Mouse (Mus musculus) midbrain, embryonic 10.5 days (tissue): ENCODE results near the gene Dnm3. TPM values are rescaled to one million over a fixed set of nuclear protein-coding genes. Genes with fewer than 3 reads are reported as not detected.

ENCODE experiments used
- DNase-seq: peaks from one replicate; pipeline ENCODE4 v3.0.0-alpha.2; 2017; ENCODE audit warnings: low spot score
- H3K27ac ChIP-seq: fragments of 300-500 bp; sonication (generic); replicated peaks from 2 replicates; pipeline ENCODE4 v1.5.1; 2016; ENCODE audit warnings: mild to moderate bottlenecking
- H3K27me3 ChIP-seq: fragments of 300-500 bp; sonication (generic); 2 replicates; pipeline ENCODE4 v1.6.1; 2016; ENCODE audit warnings: low read depth, mild to moderate bottlenecking; ENCODE audit not compliant: poor library complexity, severe bottlenecking
- H3K36me3 ChIP-seq: fragments of 300-500 bp; sonication (generic); 2 replicates; pipeline ENCODE4 v1.6.1; 2016; ENCODE audit warnings: mild to moderate bottlenecking, moderate library complexity
- H3K4me1 ChIP-seq: fragments of 300-500 bp; sonication (generic); 2 replicates; pipeline ENCODE4 v1.6.1; 2016
- H3K4me3 ChIP-seq: fragments of 300-500 bp; sonication (generic); 2 replicates; pipeline ENCODE4 v1.5.1; 2016; ENCODE audit warnings: mild to moderate bottlenecking, moderate library complexity
- H3K9me3 ChIP-seq: fragments of 300-500 bp; sonication (generic); replicated peaks from 2 replicates; pipeline ENCODE4 v1.6.1; 2016; ENCODE audit warnings: mild to moderate bottlenecking
- WGBS: fragments of 180-500 bp; shearing (Covaris S2); methylation state at CpG from one replicate; pipeline ENCODE4 v1.1.7; 2016; 5-methylcytosine and 5-hydroxymethylcytosine counted together
- polyA plus RNA-seq: library from polyadenylated mRNA; unstranded; fragments of >200 nt; fragmentation: Nextera tagmentation; extraction: Ambion mirVana; gene quantifications from 2 replicates; pipeline ENCODE4 v1.2.1, GENCODE M21; 2016

The Dnm3 gene
- polyA plus RNA-seq, 1 experiment from 2014 or later = 2.3 TPM

DNA sequence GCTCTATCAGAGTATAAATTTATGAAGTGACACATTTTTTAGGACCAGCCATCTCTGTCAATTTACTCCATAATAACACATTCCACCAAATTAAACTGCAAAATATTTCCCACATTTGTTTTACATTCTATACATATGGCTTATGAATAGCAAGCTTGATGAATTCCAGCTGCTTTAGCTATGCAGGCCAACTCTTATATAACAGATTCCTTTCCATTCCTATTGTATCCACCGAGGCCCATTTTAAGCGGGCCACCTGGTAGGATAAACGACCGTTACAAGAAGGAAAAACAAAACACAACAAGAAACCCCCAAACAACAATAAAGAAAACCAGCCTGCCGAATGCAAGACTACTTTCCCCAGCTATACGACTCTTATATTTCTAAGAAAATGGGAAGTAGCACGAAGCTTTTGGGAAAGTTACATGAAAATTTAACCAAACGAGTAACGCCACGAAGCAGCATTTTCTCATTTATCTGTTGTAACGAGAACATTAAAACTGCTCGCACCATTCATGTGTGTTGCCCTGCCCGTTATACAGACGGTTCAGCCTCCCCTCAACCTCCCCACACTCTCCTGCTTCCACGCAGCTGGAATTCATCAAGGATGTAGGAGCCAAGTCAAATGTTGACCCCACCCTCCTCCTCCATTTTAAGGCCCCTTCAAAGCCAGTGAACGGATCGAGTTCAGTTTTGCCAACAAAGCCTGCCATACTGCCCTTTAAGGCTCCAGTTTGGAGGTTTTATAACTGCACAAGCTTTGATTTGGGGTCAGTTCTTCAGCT, 403.0 kb downstream of the Dnm3 start:
- no peaks in the 10 kb centered on the region for H3K27me3 ChIP-seq
- DNase-seq = no peak
- WGBS = 78% methylated on average over 17 of the region's 17 CpGs
- H3K9me3 ChIP-seq = no peaks in the 10 kb centered on the region
- H3K36me3 ChIP-seq = no peaks in the 10 kb centered on the region
- peaks cover 6% of the 10 kb centered on the region; the same call in 1 of the 2 replicates for H3K4me1 ChIP-seq
- peak overlapping the region; percentile 23; the same call in 1 of the 2 replicates for H3K27ac ChIP-seq
- H3K4me3 ChIP-seq = no peak overlapping the region

DNA sequence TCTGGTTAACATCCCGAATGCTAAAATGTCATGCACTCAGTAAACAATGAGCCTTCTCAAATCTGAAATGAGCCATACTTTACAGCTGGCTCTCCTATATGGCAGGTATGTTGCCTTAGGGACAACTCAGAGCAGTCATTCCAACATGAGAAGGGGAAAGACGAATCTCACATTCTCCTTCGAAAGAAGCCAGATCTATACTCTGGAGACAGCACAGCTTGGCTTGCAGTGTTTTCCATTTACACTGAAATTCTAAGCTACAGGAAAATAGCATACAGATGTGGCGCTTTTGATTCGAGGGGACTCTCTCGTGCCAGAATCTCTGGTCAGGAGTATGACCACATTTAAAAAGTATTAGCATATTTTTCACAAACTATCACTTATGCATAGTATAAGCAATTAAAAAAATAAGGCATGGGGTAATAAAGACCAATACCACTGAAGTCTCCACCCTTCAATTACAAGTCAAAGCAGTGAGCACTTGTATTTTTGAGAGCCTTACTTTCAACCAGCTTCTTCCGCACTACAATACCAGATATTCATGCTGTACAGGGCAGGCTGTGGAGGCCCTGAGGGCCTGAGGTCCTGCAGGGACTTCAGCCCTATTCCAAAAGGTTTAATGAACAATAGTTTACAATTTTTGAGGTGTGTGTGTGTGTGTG, 404.8 kb downstream of the Dnm3 start:
- Histone ChIP-seq H3K9me3 (no peaks in the 10 kb centered on the region), H3K4me1 (peaks cover 6% of the 10 kb centered on the region; the same call in 1 of the 2 replicates), H3K4me3 (no peak overlapping the region), H3K36me3 (no peaks in the 10 kb centered on the region), H3K27me3 (no peaks in the 10 kb centered on the region), H3K27ac (no peak overlapping the region)
- DNase-seq = no peak
- 87% methylated on average over 7 of the region's 7 CpGs for WGBS

DNA sequence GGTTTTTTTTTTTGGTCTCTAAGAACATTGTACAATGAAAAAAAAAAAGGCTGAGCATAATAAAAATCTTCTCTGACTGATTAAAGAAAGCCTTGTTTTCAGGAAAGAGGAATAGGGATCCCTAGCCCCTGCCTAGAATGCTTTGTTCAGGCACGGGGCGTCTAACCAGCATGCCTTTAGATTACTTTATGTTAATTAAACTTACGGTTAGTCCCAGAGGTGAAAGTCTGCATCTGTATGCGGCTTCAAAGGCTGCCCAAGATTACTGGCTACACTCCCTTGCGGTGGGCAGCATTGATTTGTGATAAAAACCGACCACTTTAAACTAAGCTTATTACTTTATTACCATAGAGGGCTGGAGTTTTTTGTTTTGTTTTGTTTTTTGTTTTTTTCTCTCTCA, 424.2 kb downstream of the Dnm3 start:
- H3K36me3 ChIP-seq = no peaks in the 10 kb centered on the region
- H3K4me1 ChIP-seq = peaks cover 25% of the 10 kb centered on the region
- no peak for DNase-seq
- no peaks in the 10 kb centered on the region for H3K27me3 ChIP-seq
- peak overlapping the region; percentile 63; the same call in 1 of the 2 replicates for H3K27ac ChIP-seq
- H3K9me3 ChIP-seq = no peaks in the 10 kb centered on the region
- 17% methylated on average over 6 of the region's 6 CpGs for WGBS
- H3K4me3 ChIP-seq = no peak overlapping the region

DNA sequence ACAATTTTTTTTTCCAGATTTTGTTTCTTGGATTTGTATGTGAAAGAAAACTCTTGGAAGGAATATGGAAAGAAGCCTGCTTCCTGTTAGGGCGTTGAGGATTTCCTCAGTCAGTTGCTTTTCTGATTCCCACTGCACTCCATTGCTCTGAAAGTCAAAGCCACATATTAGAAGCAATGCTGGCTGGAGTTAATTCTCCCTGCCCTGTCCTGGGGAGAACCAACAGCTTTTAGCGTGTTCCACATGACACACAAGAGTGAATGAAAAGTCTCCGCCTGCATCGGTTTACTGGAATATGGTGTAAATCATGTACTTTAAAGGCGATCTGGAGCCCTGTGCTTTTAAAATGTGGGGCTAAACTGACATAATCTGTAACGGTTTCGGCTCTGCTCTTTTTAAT, 424.6 kb downstream of the Dnm3 start:
- H3K9me3 ChIP-seq = no peaks in the 10 kb centered on the region
- no peaks in the 10 kb centered on the region for H3K36me3 ChIP-seq
- 58% methylated on average over 7 of the region's 7 CpGs for WGBS
- no peak for DNase-seq
- H3K4me3 ChIP-seq = no peak overlapping the region
- H3K27ac ChIP-seq = peak overlapping the region; percentile 63; the same call in 1 of the 2 replicates
- H3K27me3 ChIP-seq = no peaks in the 10 kb centered on the region
- H3K4me1 ChIP-seq = peaks cover 23% of the 10 kb centered on the region

DNA sequence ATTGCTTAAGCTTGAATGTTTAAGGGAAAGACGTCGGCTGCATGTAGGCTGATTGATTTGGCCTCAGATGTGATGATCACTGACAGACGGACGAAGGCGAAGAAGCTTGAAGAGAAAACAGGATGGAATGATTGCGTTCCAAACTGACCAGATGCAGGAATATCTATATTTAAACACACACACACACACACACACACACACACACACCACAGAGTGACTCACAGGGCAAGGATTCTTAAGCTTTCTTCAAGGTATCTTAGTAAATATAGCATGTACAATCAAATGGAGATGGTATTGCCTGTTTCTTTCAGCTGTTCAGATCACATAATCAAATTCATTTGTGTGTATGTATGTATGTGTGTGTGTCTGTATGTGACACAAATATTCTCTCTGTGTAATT, 425.1 kb downstream of the Dnm3 start:
- no peak for DNase-seq
- 73% methylated on average over 6 of the region's 6 CpGs for WGBS
- Histone ChIP-seq H3K4me1 (peaks cover 23% of the 10 kb centered on the region), H3K27me3 (no peaks in the 10 kb centered on the region), H3K27ac (no peak overlapping the region), H3K4me3 (no peak overlapping the region), H3K9me3 (no peaks in the 10 kb centered on the region), H3K36me3 (no peaks in the 10 kb centered on the region)

DNA sequence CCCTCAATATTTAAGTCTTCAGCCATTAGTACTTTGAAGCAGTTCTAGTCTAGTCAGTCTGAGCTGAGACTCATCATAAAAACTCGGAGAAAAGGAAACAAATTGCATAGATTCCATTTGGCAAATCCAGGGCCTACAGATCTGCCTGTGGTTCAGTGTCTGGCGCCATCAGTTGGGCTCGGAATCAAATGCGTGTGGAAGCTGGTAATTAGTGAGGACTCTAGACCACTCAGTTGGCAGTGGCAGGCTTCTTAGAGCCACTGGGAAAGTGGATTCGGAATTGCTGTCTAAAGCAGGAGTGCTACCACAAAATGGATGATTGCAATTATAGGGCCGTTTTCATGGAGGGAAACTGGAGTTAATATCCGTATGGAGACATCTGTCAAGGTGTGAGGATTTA, 425.7 kb downstream of the Dnm3 start:
- peaks cover 23% of the 10 kb centered on the region for H3K4me1 ChIP-seq
- H3K4me3 ChIP-seq = no peak overlapping the region
- no peak for DNase-seq
- no peaks in the 10 kb centered on the region for H3K9me3 ChIP-seq
- no peaks in the 10 kb centered on the region for H3K36me3 ChIP-seq
- H3K27me3 ChIP-seq = no peaks in the 10 kb centered on the region
- no peak overlapping the region for H3K27ac ChIP-seq
- 79% methylated on average over 7 of the region's 7 CpGs for WGBS

DNA sequence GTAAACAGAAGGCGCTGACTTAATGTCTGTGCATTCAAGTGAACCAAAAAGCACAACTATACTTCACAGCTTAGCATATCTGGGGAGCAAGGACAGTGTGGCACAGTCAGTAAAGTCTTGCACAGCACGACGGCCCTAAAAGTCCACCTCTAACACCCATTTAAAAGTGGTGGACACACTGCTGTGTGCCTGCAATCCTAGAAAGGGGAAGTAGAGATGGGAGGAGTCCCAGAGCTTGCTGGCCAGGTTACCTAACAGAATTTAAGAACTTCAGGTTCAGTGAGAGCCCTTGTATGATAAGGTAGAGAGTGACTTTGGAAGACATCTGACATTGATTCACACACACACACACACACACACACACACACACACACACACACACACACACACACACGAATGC, 426.1 kb downstream of the Dnm3 start:
- no peak overlapping the region for H3K4me3 ChIP-seq
- no peak overlapping the region for H3K27ac ChIP-seq
- no peaks in the 10 kb centered on the region for H3K36me3 ChIP-seq
- H3K4me1 ChIP-seq = peaks cover 23% of the 10 kb centered on the region
- no peaks in the 10 kb centered on the region for H3K9me3 ChIP-seq
- 94% methylated on average over 4 of the region's 4 CpGs for WGBS
- no peak for DNase-seq
- no peaks in the 10 kb centered on the region for H3K27me3 ChIP-seq

DNA sequence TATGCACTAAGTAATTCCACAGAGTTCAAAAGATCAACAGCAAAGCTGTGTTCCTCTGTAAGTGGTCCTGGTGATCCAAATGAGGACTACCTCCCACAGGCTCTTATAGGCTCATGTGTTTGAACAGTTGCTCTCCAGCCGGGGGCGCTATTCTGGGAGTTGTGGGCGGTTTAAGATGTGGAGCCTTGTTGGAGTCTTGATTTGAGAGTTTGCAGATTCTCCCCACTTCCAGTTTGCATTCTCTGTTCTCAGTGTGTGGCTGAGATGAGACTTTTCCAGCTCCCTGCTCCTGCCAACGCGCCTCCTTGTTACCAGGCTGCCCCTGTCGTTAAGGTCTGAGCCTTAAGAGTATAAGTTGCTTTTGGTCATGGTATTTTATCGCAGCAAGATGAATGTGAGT, 430.2 kb downstream of the Dnm3 start:
- Histone ChIP-seq H3K4me3 (no peak overlapping the region), H3K9me3 (no peaks in the 10 kb centered on the region), H3K36me3 (no peaks in the 10 kb centered on the region), H3K27me3 (no peaks in the 10 kb centered on the region), H3K4me1 (peaks cover 10% of the 10 kb centered on the region; the same call in 1 of the 2 replicates), H3K27ac (no peak overlapping the region)
- 86% methylated on average over 7 of the region's 7 CpGs for WGBS
- DNase-seq = no peak

DNA sequence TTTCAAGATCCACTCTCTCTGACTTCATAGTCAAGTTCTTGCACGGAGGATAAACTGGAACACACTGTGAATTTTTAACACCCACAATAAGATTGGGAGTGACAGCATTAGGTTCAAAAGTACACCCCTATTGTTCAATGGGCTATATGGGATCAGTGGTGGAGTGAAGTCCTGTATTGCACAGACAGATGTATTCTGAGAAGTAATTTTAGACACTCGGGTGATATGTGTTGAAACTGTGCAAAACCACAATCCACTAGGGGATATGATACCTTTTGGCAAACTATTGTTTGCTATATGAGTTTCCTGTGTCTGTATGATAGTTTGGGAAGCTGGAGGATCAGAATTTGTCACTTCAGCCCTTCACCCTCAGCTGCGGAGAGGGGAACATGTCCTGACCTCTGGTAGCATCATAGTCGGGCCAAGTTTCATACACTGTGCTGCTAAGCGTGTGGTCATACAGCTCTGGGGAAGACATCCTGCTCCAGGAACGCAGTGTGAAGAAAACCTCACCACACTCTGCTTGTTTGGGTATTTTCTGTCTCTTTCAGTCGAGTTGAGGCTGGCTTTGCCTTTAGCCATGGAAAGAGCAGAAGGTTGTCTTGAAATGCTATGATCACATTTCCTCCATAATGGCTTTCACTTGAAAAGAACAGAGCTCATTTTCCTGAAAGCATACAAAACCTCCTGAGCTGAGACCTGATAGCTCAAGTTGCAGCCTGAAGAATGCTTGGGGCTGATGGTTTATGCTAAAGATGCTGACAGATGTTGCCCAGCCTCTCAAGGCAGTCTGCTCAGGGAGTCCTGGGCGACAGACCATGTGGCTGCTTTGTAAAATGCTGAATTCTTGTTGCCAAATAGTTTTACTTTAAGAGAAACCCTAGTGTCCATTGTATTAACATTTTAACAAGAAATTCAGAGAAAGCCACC, 433.8 kb downstream of the Dnm3 start:
- no peak for DNase-seq
- Histone ChIP-seq H3K27ac (no peak overlapping the region), H3K9me3 (no peaks in the 10 kb centered on the region), H3K4me1 (0 out of 2 replicates have a peak, but pooled peaks cover 4% of the 10 kb centered on the region), H3K4me3 (no peak overlapping the region), H3K27me3 (no peaks in the 10 kb centered on the region), H3K36me3 (no peaks in the 10 kb centered on the region)
- WGBS = 82% methylated on average over 8 of the region's 8 CpGs

DNA sequence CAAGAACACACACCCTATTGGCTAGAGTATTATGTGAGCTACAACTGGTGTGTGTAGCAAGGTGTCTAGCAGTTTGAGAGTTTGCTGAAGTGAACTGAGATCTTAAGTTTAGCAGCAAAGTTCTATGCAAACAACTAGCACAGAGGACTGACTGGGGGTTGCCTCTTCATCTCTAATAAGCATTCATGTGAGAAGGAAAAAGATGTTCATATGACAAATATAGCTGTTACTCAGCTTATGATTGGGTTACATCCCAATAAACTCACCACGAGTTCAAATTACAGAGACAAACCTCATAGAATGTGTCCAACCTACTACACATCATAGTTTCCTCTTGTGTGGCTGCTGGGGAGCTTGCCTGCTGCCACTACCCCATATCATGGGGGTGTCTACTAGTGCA, 434.6 kb downstream of the Dnm3 start:
- 0 out of 2 replicates have a peak, but pooled peaks cover 4% of the 10 kb centered on the region for H3K4me1 ChIP-seq
- no peak overlapping the region for H3K4me3 ChIP-seq
- no peaks in the 10 kb centered on the region for H3K36me3 ChIP-seq
- no peak overlapping the region for H3K27ac ChIP-seq
- DNase-seq = no peak
- no peaks in the 10 kb centered on the region for H3K27me3 ChIP-seq
- H3K9me3 ChIP-seq = no peaks in the 10 kb centered on the region
- WGBS = 84% methylated on average over 1 of the region's 1 CpGs

DNA sequence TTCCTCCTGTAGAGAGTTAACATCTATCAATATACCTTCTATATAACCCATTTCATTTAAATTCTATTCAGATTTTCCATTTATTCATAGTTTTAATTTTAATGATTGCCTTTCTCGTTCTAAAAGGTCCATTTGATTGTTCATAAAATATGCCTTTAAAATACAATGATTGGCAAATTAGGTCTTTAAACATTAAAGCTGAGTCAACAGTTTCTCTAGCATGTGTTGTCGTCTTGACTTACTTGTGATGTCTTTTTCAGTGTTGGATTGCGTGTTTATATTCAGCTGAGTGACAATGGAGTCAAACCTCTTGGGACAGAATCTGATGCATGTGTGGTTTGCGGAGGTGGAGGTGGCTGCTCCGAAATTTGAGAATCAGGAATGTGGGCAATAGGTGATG, 435.4 kb downstream of the Dnm3 start:
- no peaks in the 10 kb centered on the region for H3K36me3 ChIP-seq
- no peak overlapping the region for H3K4me3 ChIP-seq
- H3K27me3 ChIP-seq = no peaks in the 10 kb centered on the region
- no peaks in the 10 kb centered on the region for H3K9me3 ChIP-seq
- 90% methylated on average over 5 of the region's 5 CpGs for WGBS
- no peak overlapping the region for H3K27ac ChIP-seq
- 0 out of 2 replicates have a peak, but pooled peaks cover 4% of the 10 kb centered on the region for H3K4me1 ChIP-seq
- DNase-seq = no peak

DNA sequence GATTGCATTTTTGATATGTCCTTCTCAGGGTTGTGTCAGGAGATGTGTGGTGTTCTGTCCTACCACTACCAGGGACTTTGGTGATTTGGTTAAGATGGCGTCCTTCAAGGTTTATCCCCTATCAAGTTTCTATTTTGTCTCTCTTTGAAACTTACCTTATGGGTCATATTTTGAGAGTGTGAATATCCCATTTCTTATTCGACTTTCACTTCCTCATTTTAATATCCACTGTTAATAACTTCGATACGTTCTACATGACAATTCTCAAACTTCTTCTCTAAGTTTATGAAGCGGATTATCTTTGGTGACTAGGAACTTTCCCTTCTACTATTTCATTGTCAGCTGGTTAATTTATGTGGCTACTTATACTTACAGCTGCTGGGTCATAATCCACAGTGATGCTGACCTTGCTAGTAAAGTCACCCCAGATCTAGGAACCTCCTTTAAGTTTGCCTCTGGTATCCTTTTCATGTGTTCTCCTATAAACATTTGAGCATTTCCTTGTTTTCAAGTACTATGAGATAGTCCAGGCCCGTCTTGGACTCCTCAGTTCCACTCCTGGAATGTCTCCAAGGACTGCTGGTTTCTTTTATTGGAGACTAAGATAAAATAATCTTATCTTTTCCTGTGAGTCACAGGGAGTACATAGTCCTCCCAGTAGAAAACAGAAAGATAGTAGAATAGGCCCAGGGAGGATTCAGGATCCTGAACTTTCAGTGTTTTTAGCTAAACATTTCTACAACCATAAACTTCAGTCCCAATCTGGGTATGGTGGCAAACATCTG, 437.2 kb downstream of the Dnm3 start:
- Histone ChIP-seq H3K27me3 (no peaks in the 10 kb centered on the region), H3K4me1 (0 out of 2 replicates have a peak, but pooled peaks cover 4% of the 10 kb centered on the region), H3K9me3 (no peaks in the 10 kb centered on the region), H3K27ac (no peak overlapping the region), H3K36me3 (no peaks in the 10 kb centered on the region), H3K4me3 (no peak overlapping the region)
- no peak for DNase-seq
- 91% methylated on average over 6 of the region's 6 CpGs for WGBS
